Mouse (Mus musculus) embryo, embryonic 9.5 days (tissue): Measurements from ENCODE around the gene Col2a1.

Source experiments
- DNase-seq: peaks from one replicate; pipeline ENCODE4 v3.0.0-alpha.2; 2017; ENCODE audit errors: extremely low spot score

Col2a1 gene

DNA sequence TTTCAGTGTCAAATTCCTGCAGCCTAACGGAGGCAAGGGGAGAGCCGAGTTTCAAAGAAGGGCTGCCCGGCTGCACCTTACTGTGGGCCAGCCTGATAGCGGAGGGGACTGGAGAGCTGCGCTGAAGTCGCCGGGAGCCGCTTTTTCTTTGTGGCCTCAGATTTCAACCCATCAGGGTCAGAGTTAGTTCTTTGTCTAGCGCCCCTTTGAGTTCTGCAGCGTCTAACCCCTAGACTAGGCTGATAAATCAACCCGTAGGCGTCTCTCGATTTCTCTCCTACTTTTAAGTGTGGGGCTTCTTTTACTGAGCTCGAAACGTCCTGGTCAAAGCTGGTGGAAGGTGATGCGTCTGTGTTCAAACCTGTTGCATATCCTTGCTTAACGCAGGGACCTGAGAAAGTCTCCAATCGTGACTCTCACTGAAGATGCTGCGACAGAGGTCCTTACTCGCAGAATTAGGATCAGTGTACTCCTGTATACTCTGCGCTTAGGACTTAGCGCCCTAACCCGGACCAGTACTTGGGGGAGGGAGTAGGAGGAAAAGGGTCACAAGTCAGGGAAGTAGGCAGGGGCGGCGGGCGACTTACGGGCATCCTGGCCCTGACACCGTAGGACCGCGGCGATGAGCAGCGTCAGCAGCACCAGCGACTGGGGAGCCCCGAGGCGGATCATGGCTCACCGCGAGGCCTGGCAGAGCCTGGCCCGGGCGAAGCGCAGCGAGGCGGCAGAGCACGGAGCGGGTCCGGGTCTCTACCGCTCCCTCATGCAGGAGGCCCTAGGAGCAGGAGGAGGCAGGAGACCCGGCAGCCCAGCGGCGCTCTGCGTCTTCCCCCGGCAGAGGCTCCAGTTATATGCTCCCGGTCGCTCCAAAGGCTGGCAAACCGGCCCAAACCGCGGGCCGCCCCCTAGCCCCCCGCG lies at the start of gene Col2a1:
TSS of gene Col2a1 (minus strand) at position 874 of the 918 bp plus-strand sequence.
- DNase-seq, result peak; percentile 90

DNA sequence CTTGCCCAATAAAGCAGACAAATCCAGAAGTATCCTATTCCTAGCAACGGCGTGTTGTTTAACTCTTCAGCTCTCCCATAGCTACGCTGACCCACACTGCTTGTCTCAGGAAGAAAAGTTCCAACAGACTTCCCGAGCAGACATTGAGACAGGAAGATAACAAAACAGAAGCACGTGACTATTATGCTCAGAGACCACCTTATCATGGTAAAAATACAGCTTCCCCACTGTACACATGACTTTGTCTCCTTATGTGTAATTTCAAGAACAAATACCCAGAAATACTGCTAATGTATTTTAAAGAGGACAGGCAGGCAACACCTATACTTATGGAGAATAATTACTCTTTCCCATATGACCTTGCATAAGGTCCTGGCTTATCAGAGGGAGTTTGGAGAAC lies 47.2 kb upstream of the Col2a1 start:
- no peak for DNase-seq

DNA sequence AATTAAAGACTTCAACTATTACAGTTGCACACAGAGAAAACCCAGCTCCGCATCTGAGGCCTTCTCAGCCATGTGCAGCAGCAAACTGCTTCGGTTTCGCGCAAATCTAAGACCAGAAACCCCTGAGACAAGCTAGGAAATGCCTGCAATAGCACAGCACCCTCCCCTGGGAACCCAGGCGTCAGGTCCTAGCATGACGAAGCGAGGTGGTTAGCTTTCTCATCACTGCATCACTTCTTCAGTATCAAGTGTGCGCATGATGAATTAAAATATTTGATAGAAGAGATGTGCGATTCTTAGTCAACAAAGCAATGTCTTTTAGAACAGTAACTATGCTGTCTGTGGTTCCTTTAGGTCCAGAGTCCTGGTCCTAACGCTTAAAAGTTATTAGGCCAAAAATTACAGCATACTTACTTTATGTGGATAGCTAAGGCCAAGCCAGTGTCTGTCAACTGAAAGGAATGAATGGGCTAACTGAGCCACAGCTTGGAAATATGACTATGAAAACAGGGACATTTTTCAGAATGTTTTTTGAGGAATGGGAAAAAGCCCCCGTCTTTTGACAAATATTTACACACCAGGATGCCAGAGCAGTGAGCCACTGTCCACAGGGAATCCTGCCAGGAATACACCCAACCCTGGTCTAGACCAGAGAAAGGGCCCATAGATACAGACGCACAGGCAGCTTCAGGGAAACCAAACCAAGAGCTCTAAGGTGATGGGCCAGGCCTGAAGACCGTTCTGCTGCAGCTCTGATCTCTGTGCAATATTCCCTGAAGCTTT lies 44.6 kb upstream of the Col2a1 start:
- no peak for DNase-seq

DNA sequence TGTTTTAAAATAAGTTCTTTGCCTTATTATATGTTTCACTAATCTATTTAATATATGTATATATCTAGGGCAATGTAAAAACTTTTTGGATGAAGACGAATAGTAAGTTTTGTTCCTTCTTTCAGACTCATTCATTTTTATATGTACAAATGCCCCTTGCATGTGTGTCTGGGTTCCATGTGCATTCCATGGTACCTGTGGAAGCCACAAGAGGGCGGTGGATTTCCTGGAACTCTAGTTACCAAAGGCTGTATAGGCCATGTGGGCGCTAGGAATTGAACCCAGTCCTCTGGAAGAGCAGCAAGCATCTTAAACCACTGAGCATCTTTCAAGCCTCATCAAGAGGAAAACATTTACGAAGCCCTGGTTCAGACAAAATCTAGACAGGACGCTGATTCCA lies 39.9 kb upstream of the Col2a1 start:
- no peak for DNase-seq

DNA sequence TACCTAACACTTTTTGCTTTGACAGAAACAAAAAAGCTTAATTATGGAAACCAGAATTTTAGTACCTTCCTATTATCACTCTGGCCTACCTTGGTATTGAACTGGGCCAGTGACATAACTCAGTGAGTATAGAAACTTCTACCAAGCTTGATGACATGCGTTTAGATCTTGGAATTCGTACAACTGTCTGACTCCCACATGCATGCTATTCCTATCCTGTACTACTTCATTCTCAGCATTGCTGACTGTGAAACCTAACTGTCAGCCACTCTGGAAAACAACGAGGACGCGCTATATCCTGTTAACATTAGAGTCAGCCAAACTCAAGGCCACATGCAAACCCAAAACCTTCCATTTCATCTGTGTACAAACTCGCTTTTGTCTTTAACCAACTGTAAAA lies 39.5 kb upstream of the Col2a1 start:
- DNase-seq, result no peak

DNA sequence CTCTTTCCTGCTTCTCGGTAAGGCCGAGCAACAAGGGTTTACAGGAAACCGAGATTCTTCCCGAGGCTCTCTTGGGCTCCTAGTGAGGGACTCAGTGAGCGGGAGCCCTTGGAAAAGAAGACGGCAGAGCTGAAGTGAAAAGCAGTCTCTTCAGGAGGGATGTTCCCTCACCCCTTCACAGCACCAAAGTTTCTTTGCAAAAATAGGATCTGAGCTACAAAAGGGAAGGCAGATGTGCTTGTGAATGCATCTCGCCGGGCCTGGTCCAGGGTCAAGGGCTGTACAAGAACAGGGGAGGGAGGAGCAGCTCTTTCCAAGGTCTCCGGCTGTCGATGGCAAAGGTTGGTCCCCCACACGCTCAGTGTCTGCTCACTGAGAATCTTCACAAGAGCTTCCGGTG lies 38.0 kb upstream of the Col2a1 start:
- DNase-seq, result no peak

DNA sequence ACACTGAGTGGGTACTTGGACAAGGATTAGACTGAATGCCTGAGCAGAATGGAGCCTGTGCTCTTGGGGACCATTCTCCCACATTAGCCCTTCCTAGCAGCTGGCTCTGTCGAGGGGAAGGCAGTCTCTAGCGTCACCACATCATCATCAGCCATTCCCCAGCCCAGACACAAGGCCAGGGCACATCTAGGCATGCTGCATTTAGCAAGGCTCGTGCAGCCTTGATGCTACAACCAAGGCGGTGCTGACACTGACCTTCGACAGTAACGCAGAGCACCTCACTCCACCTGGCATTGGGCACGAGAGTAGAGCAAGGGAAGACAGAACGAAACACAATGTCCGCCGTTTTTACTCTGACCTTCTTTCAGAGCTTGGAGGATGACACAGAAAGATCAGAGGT lies 35.2 kb upstream of the Col2a1 start:
- no peak for DNase-seq

DNA sequence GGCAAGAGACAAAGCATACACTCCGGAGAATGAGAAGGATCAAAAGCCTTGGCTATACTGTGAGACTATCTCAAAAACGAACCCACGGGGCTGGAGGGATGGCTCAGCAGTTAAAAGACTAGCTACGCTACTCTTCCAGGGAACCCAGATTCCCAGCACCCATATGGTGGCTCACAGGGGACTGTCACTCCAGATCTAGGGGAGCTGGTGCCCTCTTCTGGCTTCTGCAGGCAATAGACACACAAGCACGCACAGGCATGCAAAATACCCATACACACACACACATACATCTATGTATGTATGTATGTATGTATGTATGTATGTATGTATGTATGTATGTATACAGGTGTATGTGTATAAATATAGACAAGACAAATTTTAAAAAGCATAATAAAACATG lies 32.1 kb upstream of the Col2a1 start:
- DNase-seq, result no peak

DNA sequence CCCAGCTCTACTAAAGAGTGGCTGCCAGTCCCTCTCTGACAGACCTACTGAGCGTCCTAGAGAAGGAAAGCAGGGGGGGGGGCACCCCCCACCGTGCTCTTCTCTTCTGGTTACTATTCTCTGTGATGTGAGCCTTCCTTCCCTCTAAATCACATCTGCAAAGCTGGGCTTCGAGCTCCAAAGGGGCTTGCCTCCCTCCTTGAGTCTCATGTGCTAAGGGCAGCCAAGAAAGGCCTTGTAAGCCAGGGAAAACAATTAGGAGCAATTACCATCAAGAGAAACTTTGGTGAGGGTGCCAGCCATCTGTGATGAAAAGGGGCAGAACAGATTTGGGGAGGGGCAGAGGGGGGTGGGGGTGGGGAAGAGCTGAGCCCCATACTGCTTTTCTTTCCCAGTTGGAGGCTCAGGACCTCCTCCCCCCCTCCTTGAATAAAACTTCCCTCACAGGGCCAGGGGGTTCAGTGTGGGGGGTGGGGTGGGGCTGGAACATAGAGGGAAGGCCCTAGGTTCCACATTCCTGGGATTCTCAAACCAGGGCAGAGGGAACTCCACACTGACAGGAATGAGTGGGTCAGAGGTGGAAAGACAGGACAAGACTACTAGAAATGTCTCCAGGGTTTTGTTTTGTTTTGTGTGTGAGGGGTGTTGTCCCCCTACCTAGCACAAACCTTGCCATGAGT lies 30.7 kb upstream of the Col2a1 start:
- DNase-seq, result peak; percentile 20

DNA sequence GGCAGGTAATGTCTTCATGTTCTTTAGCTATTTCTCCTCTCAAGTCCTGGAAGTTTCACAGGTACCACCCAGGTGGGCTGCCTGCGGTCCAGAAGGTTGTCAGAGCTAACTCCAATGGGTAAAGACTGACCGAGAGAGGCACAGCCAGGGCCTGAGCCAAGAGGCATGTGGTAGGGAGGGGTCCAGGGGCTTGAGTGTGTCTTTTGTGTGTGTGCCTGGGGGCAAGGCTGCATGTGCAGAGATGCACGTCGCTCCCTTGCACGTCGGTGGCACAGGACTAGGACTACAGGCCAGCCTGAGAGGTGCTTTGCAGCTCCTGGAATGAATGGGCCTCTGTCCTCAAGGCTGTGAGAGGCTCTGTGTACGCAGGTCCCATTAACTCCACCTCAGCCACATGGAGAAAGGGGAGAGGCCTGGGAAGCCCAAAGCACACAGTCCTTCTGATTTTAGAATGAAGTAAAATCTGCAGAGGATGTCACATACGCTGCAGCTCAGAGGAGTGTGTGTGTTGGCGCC lies 28.8 kb upstream of the Col2a1 start:
- no peak for DNase-seq

DNA sequence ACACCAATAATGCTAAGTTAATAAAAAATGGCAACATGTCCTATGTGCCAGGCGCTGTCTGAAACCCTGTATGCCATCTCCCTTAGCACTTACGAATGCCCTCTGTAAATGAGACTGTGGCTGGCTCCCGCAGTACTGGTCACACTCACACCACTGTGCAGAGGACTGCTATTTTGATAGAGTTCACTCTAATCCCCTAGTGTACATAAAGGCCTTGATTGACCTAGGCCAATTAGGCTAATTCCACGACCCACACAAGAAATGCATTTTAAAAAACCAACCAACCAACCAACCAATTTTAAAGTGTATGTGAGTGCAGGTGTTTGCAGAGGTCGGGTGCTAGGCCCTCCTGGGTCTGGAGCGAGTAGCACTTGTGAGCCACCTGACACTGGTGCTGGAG lies 25.3 kb upstream of the Col2a1 start:
- no peak for DNase-seq

DNA sequence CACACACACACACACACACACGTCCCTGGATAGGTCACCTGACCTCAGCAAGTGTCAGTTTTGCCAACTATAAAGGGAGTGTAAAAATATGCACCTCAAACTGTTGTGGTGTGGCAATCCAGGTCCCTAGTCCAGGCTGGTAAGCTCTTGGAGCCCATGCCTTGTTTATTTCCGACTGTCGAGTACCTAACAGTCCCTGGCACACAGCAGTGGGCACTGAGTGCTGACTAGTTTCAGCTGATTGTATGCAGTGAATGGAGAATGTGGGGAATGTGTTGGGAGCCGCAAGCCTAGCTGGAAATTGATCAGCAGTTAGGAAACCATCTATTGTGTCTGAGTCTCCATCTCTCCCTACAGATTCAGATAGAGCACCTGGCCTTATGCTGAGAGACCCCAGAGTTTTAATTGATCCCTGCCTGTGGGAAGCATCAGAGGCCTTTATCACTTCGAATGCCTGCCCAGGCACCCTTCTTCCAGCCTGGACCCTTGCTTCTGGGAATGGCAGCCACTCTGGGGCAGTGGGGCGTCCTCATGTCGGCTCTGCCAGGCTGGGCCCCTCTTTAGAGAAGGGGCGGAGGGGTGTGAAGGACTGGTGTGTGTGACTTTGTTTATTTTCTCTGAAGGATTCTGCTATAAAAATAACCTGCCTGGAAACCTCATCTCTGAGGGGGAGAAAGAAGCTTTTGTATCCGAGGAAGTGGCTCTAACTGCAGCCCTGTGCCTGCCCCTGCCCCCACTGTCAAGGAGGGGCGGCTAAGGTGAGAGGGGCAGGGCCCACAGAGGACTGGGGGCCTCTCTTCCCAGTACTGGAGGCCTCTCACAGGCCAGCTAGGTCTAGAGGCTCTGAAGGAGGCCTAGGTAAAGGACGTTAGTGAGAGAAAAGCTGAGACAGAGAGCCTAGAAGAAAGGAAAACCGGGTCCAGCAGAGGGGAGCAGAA lies 22.7 kb upstream of the Col2a1 start:
- peak; percentile 39 for DNase-seq

DNA sequence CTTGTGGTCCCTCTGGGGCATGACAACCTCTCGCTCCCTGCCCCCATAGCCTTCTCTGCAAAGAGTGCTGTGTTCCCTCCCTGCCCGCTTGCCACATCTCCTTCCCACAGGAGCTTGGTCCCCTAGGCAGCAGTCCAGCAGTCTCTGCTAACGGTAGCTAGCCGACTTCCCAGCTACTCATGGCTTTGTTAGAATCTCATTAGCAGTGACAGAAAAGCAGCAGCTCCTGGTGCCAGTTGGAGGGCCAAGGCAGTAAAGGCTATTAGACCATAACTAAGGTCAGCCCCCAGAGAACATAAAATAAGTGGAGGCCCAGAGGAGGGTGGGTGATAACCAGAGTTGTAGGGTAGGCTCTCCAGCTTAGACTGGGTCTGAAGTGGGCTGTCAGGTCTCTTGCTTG lies 21.1 kb upstream of the Col2a1 start:
- no peak for DNase-seq

DNA sequence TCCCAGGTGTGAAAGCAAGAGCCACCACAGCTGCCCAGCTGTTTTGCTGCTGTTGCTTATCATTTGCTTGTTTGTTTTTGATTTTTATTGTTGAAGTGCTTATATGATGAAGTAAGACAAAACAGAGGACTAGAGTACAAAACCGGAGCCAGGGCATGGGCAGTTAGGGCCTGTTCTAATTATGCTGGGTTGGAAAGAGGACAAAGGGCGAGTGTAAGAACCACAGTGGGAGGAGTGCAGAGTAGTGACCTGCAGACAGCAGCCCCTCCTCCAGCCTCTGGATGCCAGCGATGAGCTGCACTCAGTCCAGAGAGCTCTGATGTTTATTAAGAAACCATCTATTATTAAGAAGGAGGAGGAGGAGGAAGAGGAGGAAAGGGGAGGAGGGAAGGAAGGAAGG lies 18.6 kb upstream of the Col2a1 start:
- no peak for DNase-seq

DNA sequence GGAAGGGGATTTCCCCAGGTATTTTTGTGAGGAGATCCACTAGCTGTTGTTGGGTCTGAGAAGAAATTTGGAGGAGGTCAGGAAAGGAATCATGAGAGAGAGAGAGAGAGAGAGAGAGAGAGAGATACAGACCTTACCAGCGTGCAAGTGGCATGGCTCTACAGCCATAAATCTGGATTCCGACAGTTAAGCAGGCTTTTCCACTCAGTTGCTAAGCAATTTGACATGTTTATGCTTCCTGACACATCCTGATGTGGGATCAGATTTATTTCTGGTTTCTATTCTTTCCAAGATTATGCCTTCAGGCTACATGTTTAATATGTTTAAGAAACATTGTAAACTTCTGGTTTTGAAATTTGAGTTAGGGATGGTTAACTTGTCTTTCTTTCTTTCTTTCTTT lies 17.4 kb upstream of the Col2a1 start:
- no peak for DNase-seq

DNA sequence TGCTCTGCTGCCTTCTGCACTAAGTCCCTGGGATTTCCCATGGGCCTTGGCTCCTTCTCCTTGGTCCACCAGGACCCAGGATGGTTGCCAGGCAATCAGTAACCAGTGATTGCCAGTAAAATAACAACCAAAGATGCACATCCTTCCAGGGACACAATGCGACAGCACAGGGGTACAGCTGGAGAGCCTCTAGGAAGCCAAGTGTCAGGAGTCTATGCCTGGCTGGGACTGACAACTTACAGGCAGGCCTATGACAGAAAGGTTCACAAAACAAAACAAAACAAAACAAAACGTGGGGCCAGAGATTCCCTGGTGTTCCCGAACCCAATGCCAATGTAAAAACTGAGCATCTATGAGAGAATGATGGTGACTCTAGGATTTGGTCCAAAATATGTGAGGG lies 14.6 kb upstream of the Col2a1 start:
- DNase-seq, result no peak

DNA sequence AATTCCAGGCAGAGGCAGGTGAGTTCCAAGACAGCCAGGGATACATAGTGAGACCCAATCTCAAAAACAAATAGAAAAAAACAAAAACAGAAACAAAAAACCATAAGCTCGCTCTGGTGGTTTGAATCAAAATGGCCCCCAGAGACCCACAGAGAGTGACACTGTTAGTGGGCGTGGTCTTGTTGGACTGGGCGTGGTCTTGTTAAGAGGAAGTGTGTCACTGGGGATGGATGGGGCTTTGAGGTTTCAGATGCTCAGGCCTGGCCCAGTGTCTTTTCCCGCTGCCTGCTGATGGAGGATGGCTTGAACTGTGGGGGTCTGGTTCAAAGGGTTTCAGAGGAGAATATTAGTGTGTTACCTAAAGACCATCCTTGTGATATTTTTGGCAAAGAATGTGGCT lies 13.4 kb upstream of the Col2a1 start:
- DNase-seq, result no peak

DNA sequence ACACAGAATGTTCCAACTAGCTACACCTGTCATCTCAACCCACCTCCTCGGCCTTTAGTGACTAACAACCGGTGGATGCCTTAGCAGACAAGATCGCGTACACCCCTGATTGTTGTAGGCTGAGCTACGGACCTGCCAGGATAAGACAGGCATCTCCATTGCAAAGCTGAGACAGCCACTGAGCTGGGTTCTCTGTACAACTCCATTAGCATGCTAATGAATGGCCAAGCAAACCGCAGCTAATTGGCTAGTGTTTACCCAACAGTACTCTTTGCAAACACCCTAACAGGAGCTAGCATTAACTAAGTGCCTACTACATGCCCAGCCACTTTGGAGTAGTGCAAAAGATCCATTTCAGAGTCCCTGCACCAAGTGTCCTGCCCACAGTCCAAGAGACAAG lies 8.3 kb upstream of the Col2a1 start:
- no peak for DNase-seq

DNA sequence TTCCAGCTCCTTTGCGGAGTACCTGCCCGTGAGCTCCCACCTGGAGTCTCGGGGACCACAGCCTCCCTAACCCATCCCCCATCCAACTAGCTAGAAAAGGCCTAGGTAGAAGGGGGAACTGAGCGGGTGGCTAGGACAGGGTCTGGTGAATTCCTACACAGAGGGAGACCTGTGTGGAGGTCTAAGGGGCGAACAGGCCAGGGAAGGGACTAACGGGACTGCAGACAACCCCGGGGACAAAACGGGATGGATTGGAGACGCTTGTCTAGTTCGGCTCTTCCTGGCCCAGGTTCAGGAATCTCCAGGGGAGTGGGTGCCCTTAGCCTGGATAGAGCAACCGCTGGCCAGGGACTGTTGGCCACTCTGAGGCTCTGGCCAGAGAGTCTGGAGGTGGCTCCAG lies 686 bp upstream of the Col2a1 start:
- no peak for DNase-seq

DNA sequence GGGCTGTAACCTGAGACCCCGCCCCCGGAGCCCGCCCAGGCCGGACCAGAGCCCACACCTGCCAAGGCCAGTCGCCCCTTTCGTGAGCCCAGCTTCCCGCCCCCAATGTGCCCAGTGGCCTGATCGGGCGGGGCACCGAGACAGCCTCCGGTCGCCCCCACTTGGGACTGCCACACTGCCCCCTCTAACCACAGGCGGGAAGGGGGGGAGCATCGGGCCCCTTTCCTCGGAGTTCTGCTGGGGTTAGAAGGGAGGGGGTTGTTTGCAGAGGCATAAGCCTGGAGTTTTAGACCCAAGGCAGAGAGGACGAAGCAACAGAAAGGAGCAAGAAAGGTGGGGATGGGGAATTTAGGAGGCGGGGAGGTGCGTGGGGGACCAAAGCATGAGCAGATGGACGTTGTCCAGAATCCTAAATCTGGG lies 255 bp upstream of the Col2a1 start:
- no peak for DNase-seq
